ENCODE assay signal across 16 mouse cellular contexts in genomic region chr1:66692780-66693392, GRCm38 (mm10). TPM values are rescaled to one million over a fixed set of nuclear protein-coding genes. Genes with fewer than 3 reads are reported as not detected.
A peak's percentile ranks its signal among the peaks of the same experiment; 100 is the strongest.
DNase-seq lines count a peak whose midpoint lies in the region; ATAC-seq lines count a peak whose summit lies in the region.
"Had no signal": no experiment of that assay in that cellular context is flagged by ENCODE, and none has a peak within 500 bp of the region (broad histone marks: within the 10 kb centered on the region; RNA-seq: fewer than 3 reads in every experiment).

No protein-coding gene starts in this region.

- H3K36me3 ChIP-seq in hindbrain, embryonic 14.5 days (replicated peaks; ENCODE audit: control insufficient read depth, insufficient read depth) = no peaks in the 10 kb centered on the region
- no peaks in the 10 kb centered on the region for H3K36me3 ChIP-seq in hindbrain, embryonic 11.5 days (ENCODE audit: control insufficient read depth, insufficient read depth, low read length)
- H3K36me3 ChIP-seq: embryonic facial prominence, embryonic 15.5 days; intestine, embryonic 15.5 days; lung, embryonic 15.5 days had no signal

- H3K4me2 ChIP-seq in hindbrain, embryonic 14.5 days (replicated peaks) = no peak overlapping the region
- H3K4me2 ChIP-seq in hindbrain, embryonic 11.5 days (replicated peaks; ENCODE audit: low read depth, low read length) = no peak overlapping the region
- H3K4me2 ChIP-seq: embryonic facial prominence, embryonic 15.5 days; intestine, embryonic 15.5 days; liver, embryonic 11.5 days; lung, embryonic 15.5 days had no signal

- peak overlapping the region; percentile 20; the same call in 1 of the 2 replicates for H3K27ac ChIP-seq in hindbrain, embryonic 14.5 days
- no peak overlapping the region for H3K27ac ChIP-seq in hindbrain, embryonic 11.5 days (ENCODE audit: low read depth, low read length)
- H3K27ac ChIP-seq: embryonic facial prominence, embryonic 15.5 days; intestine, embryonic 15.5 days; lung, embryonic 15.5 days had no signal

- peak; percentile 85 for ATAC-seq in hindbrain, embryonic 14.5 days (ENCODE audit: low FRiP score)
- ATAC-seq in hindbrain, embryonic 11.5 days (ENCODE audit: low FRiP score) = no peak
- ATAC-seq: activated CD4-positive, CD25-positive, alpha-beta regulatory T cell, adult 4 months; intestine, embryonic 15.5 days had no signal

- DNase-seq in cerebellum, adult 9-10 months = peak; percentile 15
- no peak for DNase-seq in cerebellum, adult 18-20 months
- DNase-seq in hindbrain, embryonic 14.5 days (ENCODE audit: low spot score) = peak; percentile 36
- no peak for DNase-seq in hindbrain, embryonic 11.5 days (ENCODE audit: low spot score)
- peak; percentile 28 to 34 for DNase-seq in right cerebral cortex, postnatal 10 days (ENCODE audit: low spot score in 2 of 2)
- no peak for DNase-seq in right cerebral cortex, postnatal 25 days
- DNase-seq in urinary bladder, postnatal 10 days (ENCODE audit: low spot score) = no peak
- DNase-seq in adrenal gland, postnatal 36 days = no peak
- DNase-seq: adrenal gland, postnatal 25 days; gastrocnemius, postnatal 10 days; heart, postnatal 14 days had no signal

- H3K9ac ChIP-seq in hindbrain, embryonic 14.5 days = no peak overlapping the region
- no peak overlapping the region for H3K9ac ChIP-seq in hindbrain, embryonic 11.5 days (ENCODE audit: low read depth, low read length)
- H3K9ac ChIP-seq: embryonic facial prominence, embryonic 15.5 days; intestine, embryonic 15.5 days; lung, embryonic 15.5 days had no signal

- no peaks in the 10 kb centered on the region for H3K27me3 ChIP-seq in hindbrain, embryonic 14.5 days (ENCODE audit: control insufficient read depth, insufficient read depth, low read length)
- no peaks in the 10 kb centered on the region for H3K27me3 ChIP-seq in hindbrain, embryonic 11.5 days (ENCODE audit: control insufficient read depth, insufficient read depth, low read length)
- H3K27me3 ChIP-seq: embryonic facial prominence, embryonic 15.5 days; intestine, embryonic 15.5 days; lung, embryonic 15.5 days had no signal

- H3K4me3 ChIP-seq in hindbrain, embryonic 14.5 days (replicated peaks; ENCODE audit: low read length) = no peak overlapping the region
- no peak overlapping the region for H3K4me3 ChIP-seq in hindbrain, embryonic 11.5 days (ENCODE audit: low read depth, low read length)
- H3K4me3 ChIP-seq: embryonic facial prominence, embryonic 15.5 days; intestine, embryonic 15.5 days; lung, embryonic 15.5 days had no signal

- H3K4me1 ChIP-seq in hindbrain, embryonic 14.5 days (replicated peaks; ENCODE audit: control insufficient read depth, insufficient read depth, low read length) = no peaks in the 10 kb centered on the region
- H3K4me1 ChIP-seq in hindbrain, embryonic 11.5 days (replicated peaks; ENCODE audit: control insufficient read depth, insufficient read depth, low read length) = no peaks in the 10 kb centered on the region
- H3K4me1 ChIP-seq: embryonic facial prominence, embryonic 15.5 days; intestine, embryonic 15.5 days; lung, embryonic 15.5 days had no signal

- no peaks in the 10 kb centered on the region for H3K9me3 ChIP-seq in hindbrain, embryonic 14.5 days (ENCODE audit: control insufficient read depth, low read length)
- no peaks in the 10 kb centered on the region for H3K9me3 ChIP-seq in hindbrain, embryonic 11.5 days (ENCODE audit: control insufficient read depth, low read length)
- H3K9me3 ChIP-seq: embryonic facial prominence, embryonic 15.5 days; intestine, embryonic 15.5 days; lung, embryonic 15.5 days had no signal

- 65% methylated on average over 8 of the region's 8 CpGs for WGBS in hindbrain, embryonic 14.5 days
- 73% methylated on average over 8 of the region's 8 CpGs for WGBS in hindbrain, embryonic 11.5 days

RNA-seq across cellular contexts. Expression of gene Rpe, which starts 7.7 kb away (rescaled TPM):
- polyA plus RNA-seq in hindbrain, embryonic 14.5 days (2014; fragmentation: Nextera tagmentation; extraction: Ambion mirVana) = 41.0 and 47.4 TPM in 2 replicates
- 52.0 and 59.1 TPM in 2 replicates for polyA plus RNA-seq in hindbrain, embryonic 11.5 days (2014; fragmentation: Nextera tagmentation; extraction: Ambion mirVana)
- 10 to 100 TPM; 66.5 to 82.7 TPM for total RNA-seq in adrenal gland, postnatal 36 days (2021)

Comparison
In these comparisons a context has a peak if more than half of its experiments do, and no peak if none do; other contexts are left out.
1. DNase-seq: peak in cerebellum, adult 9-10 months (single experiment), hindbrain, embryonic 14.5 days (single experiment) and right cerebral cortex, postnatal 10 days (2 of 2); none in cerebellum, adult 18-20 months (0 of 2), hindbrain, embryonic 11.5 days (single experiment), right cerebral cortex, postnatal 25 days (single experiment), urinary bladder, postnatal 10 days (single experiment) and adrenal gland, postnatal 36 days (0 of 2).